Mouse (Mus musculus) megakaryocyte, embryonic 14.5 days (primary cell): ENCODE measurements at regions not wholly inside any gene's neighbourhood (a gene's known extent, or its start where the extent isn't known, plus 50 kb on each side); places are given as distances from the start of the nearest gene placed in this dataset.

Experiments used
- FLI1 ChIP-seq: IDR thresholded peaks from 2 replicates; pipeline ENCODE4 v1.6.1; 2012; ENCODE audit warnings: low read length, inconsistent platforms, mixed read lengths
- GATA1 ChIP-seq: IDR thresholded peaks from 3 replicates; pipeline ENCODE4 v1.6.1; 2012; ENCODE audit warnings: mixed read lengths, low read length, inconsistent platforms, borderline replicate concordance

GRCm38 (mm10) chr10:117457701-117457950, 77.8 kb upstream of the Cpsf6 start:
- TF ChIP-seq GATA1 (no peak), FLI1 (no peak)
